Mouse (Mus musculus) spleen, adult 2 months (tissue): ENCODE data around the gene Upb1.

Experiments
- CTCF ChIP-seq: fragments of 200-500 bp; IDR thresholded peaks from 2 replicates; pipeline ENCODE4 v1.5.1; 2011; ENCODE audit warnings: mild to moderate bottlenecking, inconsistent platforms; ENCODE audit not compliant: insufficient read depth, insufficient read length, insufficient replicate concordance; ENCODE audit errors: extremely low read depth
- POLR2A ChIP-seq: fragments of 200-500 bp; IDR thresholded peaks from 2 replicates; pipeline ENCODE4 v1.6.1; 2011; ENCODE audit warnings: low read depth, low read length, inconsistent platforms

GRCm38 (mm10) chr10:75477034-75477433 is 76.1 kb downstream of the Upb1 start:
- TF ChIP-seq CTCF (no peak), POLR2A (no peak)
